Mouse (Mus musculus): Measurements from ENCODE around the gene Lasp1. TPM values are rescaled to one million over a fixed set of nuclear protein-coding genes. Genes with fewer than 3 reads are reported as not detected.
"Not testable (repeated sequence)": the region's sequence is repeated elsewhere in the genome, so short reads cannot be mapped to it uniquely, and the experiment has no call there.

The Lasp1 gene
- polyA plus RNA-seq, 1 experiment from 2014 or later, result 85.1 TPM

DNA sequence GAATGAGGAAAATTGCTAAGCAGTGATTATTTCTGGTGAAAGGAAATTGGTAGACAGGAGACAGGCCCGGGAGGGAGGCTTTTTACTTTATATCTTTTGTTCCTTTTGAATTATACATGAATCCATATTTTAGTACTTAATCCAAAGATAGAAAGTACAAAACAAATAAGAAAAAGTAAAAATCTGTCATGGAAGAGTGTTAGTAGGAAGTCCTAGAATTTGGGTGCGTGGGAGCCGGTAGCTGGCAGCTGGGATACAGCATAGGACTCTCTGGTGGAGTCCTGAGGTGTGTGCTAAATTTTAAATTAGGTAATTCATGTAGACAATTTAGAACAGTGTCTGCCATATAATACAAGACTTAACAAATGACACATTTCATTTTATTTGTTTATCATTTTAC, 68.8 kb downstream of the Lasp1 start:
- Histone ChIP-seq H3K27me3 (replicated peaks; ENCODE audit: control insufficient read depth, insufficient read depth, low read length) (no peaks in the 10 kb centered on the region), H3K4me2 (ENCODE audit: low read length) (no peak overlapping the region), H3K4me3 (ENCODE audit: low read depth, low read length) (no peak overlapping the region), H3K4me1 (replicated peaks; ENCODE audit: control insufficient read depth, insufficient read depth, low read length) (no peaks in the 10 kb centered on the region), H3K36me3 (ENCODE audit: control insufficient read depth, insufficient read depth, low read length) (no peaks in the 10 kb centered on the region), H3K9ac (ENCODE audit: low read length) (no peak overlapping the region), H3K27ac (ENCODE audit: low read depth) (no peak overlapping the region), H3K9me3 (ENCODE audit: control insufficient read depth, low read length) (no peaks in the 10 kb centered on the region)
- ATAC-seq (replicated peaks; ENCODE audit: low FRiP score, low TSS enrichment, low read depth) (no peak), DNase-seq (ENCODE audit: low spot score) (no peak)
- 88% methylated on average over 3 of the region's 3 CpGs for WGBS

DNA sequence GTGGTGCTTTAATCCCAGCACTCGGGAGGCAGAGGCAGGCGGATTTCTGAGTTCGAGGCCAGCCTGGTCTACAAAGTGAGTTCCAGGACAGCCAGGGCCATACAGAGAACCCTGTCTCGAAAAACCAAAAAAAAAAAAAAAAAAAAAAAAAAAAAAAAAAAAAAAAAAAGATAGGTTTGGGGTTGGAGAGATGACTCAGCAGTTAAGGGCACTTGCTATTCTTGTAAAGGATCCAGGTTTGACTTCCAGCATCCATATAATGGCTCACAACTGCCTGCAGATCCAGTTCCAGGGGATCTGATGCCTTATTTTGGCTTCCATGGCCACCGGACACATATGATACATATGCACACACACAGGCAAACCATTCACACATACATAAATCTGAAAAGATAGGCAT, 73.6 kb downstream of the Lasp1 start:
- H3K4me3 ChIP-seq (ENCODE audit: low read depth, low read length); H3K27ac ChIP-seq (ENCODE audit: low read depth); H3K4me1 ChIP-seq (replicated peaks; ENCODE audit: control insufficient read depth, insufficient read depth, low read length); H3K36me3 ChIP-seq (ENCODE audit: control insufficient read depth, insufficient read depth, low read length); H3K9ac ChIP-seq (ENCODE audit: low read length); DNase-seq (ENCODE audit: low spot score); H3K4me2 ChIP-seq (ENCODE audit: low read length); H3K27me3 ChIP-seq (replicated peaks; ENCODE audit: control insufficient read depth, insufficient read depth, low read length); H3K9me3 ChIP-seq (ENCODE audit: control insufficient read depth, low read length); ATAC-seq (replicated peaks; ENCODE audit: low FRiP score, low TSS enrichment, low read depth): not testable (repeated sequence)
- 92% methylated on average over 5 of the region's 5 CpGs for WGBS

- no peak overlapping the region for H3K9ac ChIP-seq (ENCODE audit: low read length)
- H3K36me3 ChIP-seq (ENCODE audit: control insufficient read depth, insufficient read depth, low read length), result no peaks in the 10 kb centered on the region
- DNase-seq (ENCODE audit: low spot score), result no peak
- H3K27me3 ChIP-seq (replicated peaks; ENCODE audit: control insufficient read depth, insufficient read depth, low read length), result no peaks in the 10 kb centered on the region
- H3K9me3 ChIP-seq (ENCODE audit: control insufficient read depth, low read length), result no peaks in the 10 kb centered on the region
- H3K4me3 ChIP-seq (ENCODE audit: low read depth, low read length), result no peak overlapping the region
- WGBS, result 74% methylated on average over 1 of the region's 1 CpGs
- ATAC-seq (replicated peaks; ENCODE audit: low FRiP score, low TSS enrichment, low read depth), result no peak
- H3K4me1 ChIP-seq (replicated peaks; ENCODE audit: control insufficient read depth, insufficient read depth, low read length), result no peaks in the 10 kb centered on the region
- H3K4me2 ChIP-seq (ENCODE audit: low read length), result no peak overlapping the region
- no peak overlapping the region for H3K27ac ChIP-seq (ENCODE audit: low read depth)
Observed at GRCm38 (mm10) chr11:97874396-97874795, 75.6 kb downstream of the Lasp1 start.

DNA sequence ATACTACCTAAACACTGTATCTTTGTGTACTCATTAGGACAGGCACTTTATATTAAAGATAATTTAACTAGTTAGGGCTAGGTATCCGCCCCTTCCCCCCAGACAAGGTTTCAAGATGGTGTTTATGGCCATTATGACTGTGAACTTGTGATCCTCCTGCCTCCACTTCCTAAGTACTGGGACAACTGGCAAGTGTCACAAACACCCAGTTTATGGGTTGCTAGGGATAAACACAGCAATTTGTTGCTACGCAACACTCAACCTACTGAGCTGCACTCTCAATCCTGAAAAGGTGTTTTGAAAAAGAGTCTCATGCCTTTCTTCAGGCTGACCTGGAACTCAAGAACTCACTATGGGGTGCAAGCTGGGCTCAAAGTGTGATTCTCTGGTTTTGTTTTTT, 78.5 kb downstream of the Lasp1 start:
- ATAC-seq (replicated peaks; ENCODE audit: low FRiP score, low TSS enrichment, low read depth), result no peak
- Histone ChIP-seq H3K27ac (ENCODE audit: low read depth) (no peak overlapping the region), H3K36me3 (ENCODE audit: control insufficient read depth, insufficient read depth, low read length) (no peaks in the 10 kb centered on the region), H3K4me1 (replicated peaks; ENCODE audit: control insufficient read depth, insufficient read depth, low read length) (no peaks in the 10 kb centered on the region), H3K4me2 (ENCODE audit: low read length) (no peak overlapping the region), H3K4me3 (ENCODE audit: low read depth, low read length) (no peak overlapping the region), H3K9me3 (ENCODE audit: control insufficient read depth, low read length) (no peaks in the 10 kb centered on the region), H3K9ac (ENCODE audit: low read length) (no peak overlapping the region), H3K27me3 (replicated peaks; ENCODE audit: control insufficient read depth, insufficient read depth, low read length) (no peaks in the 10 kb centered on the region)
- 55% methylated on average over 2 of the region's 2 CpGs for WGBS
- DNase-seq (ENCODE audit: low spot score), result no peak

DNA sequence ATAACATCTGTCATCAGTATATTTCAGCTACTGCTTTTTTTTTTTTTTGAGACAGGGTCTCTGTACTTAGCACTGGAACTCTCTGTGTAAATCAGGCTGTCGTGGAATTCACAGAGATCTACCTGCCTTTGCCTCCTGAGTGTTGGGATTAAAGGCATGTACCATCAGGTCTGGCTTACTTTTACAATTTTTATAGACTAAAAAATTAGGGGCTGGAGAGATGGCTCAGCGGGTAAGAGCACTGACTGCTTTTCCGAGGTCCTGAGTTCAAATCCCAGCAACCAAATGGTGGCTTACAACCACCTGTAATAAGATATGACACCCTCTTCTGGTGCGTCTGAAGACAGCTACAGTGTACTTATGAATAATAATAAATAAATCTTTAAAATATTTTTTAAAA, 81.6 kb downstream of the Lasp1 start:
- Histone ChIP-seq H3K4me2 (ENCODE audit: low read length) (no peak overlapping the region), H3K27me3 (replicated peaks; ENCODE audit: control insufficient read depth, insufficient read depth, low read length) (no peaks in the 10 kb centered on the region), H3K36me3 (ENCODE audit: control insufficient read depth, insufficient read depth, low read length) (no peaks in the 10 kb centered on the region), H3K27ac (ENCODE audit: low read depth) (no peak overlapping the region), H3K4me1 (replicated peaks; ENCODE audit: control insufficient read depth, insufficient read depth, low read length) (no peaks in the 10 kb centered on the region), H3K9me3 (ENCODE audit: control insufficient read depth, low read length) (peaks cover 4% of the 10 kb centered on the region; the same call in 1 of the 2 replicates), H3K4me3 (ENCODE audit: low read depth, low read length) (no peak overlapping the region), H3K9ac (ENCODE audit: low read length) (no peak overlapping the region)
- ATAC-seq (replicated peaks; ENCODE audit: low FRiP score, low TSS enrichment, low read depth), result no peak
- 90% methylated on average over 4 of the region's 4 CpGs for WGBS
- DNase-seq (ENCODE audit: low spot score), result no peak

- peak overlapping the region; percentile 65 for H3K9ac ChIP-seq (ENCODE audit: low read length)
- H3K4me3 ChIP-seq (ENCODE audit: low read depth, low read length), result peak overlapping the region; percentile 65
- ATAC-seq (replicated peaks; ENCODE audit: low FRiP score, low TSS enrichment, low read depth) (peak; percentile 28; the same call in 1 of the 2 replicates), DNase-seq (ENCODE audit: low spot score) (peak; percentile 90)
- peak overlapping the region; percentile 61 for H3K4me2 ChIP-seq (ENCODE audit: low read length)
- H3K36me3 ChIP-seq (ENCODE audit: control insufficient read depth, insufficient read depth, low read length), result no peaks in the 10 kb centered on the region
- H3K9me3 ChIP-seq (ENCODE audit: control insufficient read depth, low read length), result peaks cover 4% of the 10 kb centered on the region; the same call in 1 of the 2 replicates
- 6% methylated on average over 26 of the region's 26 CpGs for WGBS
- H3K27ac ChIP-seq (ENCODE audit: low read depth), result peak overlapping the region; percentile 90
- no peaks in the 10 kb centered on the region for H3K4me1 ChIP-seq (replicated peaks; ENCODE audit: control insufficient read depth, insufficient read depth, low read length)
- no peaks in the 10 kb centered on the region for H3K27me3 ChIP-seq (replicated peaks; ENCODE audit: control insufficient read depth, insufficient read depth, low read length)
Observed at GRCm38 (mm10) chr11:97883542-97883917, 84.7 kb downstream of the Lasp1 start.

DNA sequence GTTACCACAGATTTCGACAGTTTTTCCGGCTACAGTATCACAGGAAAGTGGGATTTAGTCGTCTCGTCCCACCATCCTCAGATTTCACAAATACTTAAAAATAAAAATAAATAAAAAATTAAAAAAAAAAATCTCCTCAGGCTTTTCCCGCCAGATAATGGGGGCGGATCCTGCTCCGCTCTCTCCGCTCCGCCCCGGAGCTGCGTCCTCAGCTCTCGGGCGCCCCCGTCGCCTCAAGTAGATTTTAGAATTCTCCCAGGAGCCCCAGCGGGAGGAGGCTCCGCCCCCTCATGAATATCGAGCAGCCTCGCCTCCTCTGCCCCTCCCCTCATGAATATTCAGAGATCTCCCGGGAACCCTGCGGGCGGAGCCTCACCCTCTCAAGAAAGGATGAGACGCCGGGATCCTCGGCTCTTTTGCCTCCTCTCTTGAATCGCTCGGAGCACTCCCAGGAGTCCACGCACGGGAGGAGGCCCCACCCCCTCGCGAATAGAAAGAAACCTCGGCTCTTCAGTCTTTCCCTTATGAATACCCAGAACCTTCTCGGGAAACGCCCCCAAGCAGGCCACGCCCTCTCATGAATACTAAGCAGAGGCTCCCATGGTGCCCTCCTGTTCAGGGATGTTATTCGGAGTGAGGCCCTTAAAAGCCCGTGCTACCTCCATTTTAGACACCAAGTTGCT, 85.3 kb downstream of the Lasp1 start, which contains the start of gene Fbxo47:
TSS of gene Fbxo47 (minus strand) at position 237 of the 683 bp plus-strand sequence.
- WGBS, result under 1% methylated on average over 37 of the region's 37 CpGs
- no peaks in the 10 kb centered on the region for H3K36me3 ChIP-seq (ENCODE audit: control insufficient read depth, insufficient read depth, low read length)
- peaks cover 4% of the 10 kb centered on the region; the same call in 1 of the 2 replicates for H3K9me3 ChIP-seq (ENCODE audit: control insufficient read depth, low read length)
- H3K4me1 ChIP-seq (replicated peaks; ENCODE audit: control insufficient read depth, insufficient read depth, low read length), result no peaks in the 10 kb centered on the region
- H3K4me3 ChIP-seq (ENCODE audit: low read depth, low read length), result peak within 1 kb of the TSS; percentile 65
- no peaks in the 10 kb centered on the region for H3K27me3 ChIP-seq (replicated peaks; ENCODE audit: control insufficient read depth, insufficient read depth, low read length)
- H3K9ac ChIP-seq (ENCODE audit: low read length), result peak within 1 kb of the TSS; percentile 65
- peak within 1 kb of the TSS; percentile 90 for H3K27ac ChIP-seq (ENCODE audit: low read depth)
- DNase-seq (ENCODE audit: low spot score), result peak; percentile 95
- H3K4me2 ChIP-seq (ENCODE audit: low read length), result peak within 1 kb of the TSS; percentile 61
- peak; percentile 95 for ATAC-seq (replicated peaks; ENCODE audit: low FRiP score, low TSS enrichment, low read depth)

DNA sequence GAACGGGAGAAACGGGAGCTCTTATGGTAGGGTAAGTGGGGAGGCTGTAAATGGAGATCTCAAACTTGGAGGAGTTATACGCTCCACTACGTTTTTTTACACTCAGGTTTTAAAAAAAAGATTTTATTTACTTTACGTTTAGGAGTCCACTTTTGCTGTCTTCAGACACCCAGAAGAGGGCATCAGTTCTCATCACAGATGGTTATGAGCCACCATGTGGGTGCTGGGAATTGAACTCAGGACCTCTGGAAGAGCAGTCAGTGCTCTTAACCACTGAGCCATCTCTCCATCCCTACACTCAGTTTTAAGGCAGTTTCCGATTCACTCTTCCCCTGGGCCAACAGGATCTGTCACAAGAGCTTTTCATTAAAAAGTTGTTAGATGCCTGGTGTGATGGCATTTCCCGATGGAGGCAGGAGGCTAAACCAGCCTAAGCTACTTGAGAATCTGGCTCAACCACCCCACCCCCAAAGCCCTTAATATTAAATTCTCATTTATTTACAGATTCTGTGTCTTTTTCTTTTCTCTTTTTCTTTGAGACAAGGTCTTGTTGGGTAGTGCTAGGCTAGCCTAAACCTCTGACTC, 85.9 kb downstream of the Lasp1 start:
- Histone ChIP-seq H3K36me3 (ENCODE audit: control insufficient read depth, insufficient read depth, low read length) (no peaks in the 10 kb centered on the region), H3K4me1 (replicated peaks; ENCODE audit: control insufficient read depth, insufficient read depth, low read length) (no peaks in the 10 kb centered on the region), H3K9ac (ENCODE audit: low read length) (peak overlapping the region; percentile 65), H3K9me3 (ENCODE audit: control insufficient read depth, low read length) (peaks cover 4% of the 10 kb centered on the region; the same call in 1 of the 2 replicates), H3K27ac (ENCODE audit: low read depth) (peak overlapping the region; percentile 71), H3K27me3 (replicated peaks; ENCODE audit: control insufficient read depth, insufficient read depth, low read length) (no peaks in the 10 kb centered on the region), H3K4me3 (ENCODE audit: low read depth, low read length) (peak overlapping the region; percentile 65), H3K4me2 (ENCODE audit: low read length) (peak overlapping the region; percentile 61)
- ATAC-seq (replicated peaks; ENCODE audit: low FRiP score, low TSS enrichment, low read depth) (peak; percentile 12; the same call in 1 of the 2 replicates), DNase-seq (ENCODE audit: low spot score) (no peak)
- WGBS, result 26% methylated on average over 7 of the region's 7 CpGs
